Mouse (Mus musculus): ENCODE data around the gene Pex19.

Gene Pex19

DNA sequence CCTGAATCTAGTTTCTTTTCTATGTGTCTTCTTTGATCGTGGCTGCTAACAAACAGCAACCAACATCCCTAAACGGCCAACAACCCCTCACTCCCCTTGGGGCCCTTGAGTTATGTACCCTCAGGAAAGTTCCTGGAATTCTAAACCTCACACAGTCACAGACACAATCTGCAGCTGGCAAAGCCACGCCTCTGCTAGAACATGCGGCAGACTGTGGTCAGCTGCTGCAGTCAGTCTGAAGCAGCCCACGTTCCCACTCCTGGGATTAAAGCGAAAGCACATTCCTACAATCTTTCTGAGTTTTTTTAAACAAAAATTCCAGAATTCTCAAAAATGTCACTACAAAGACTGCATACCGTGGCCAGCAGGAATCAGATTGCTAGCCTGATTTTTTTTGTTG, 7.0 kb downstream of the Pex19 start:
- no peak for DNase-seq (ENCODE audit: low spot score)

- no peak for DNase-seq (ENCODE audit: low spot score)
Observed at GRCm38 (mm10) chr1:172134072-172134471, 7.5 kb downstream of the Pex19 start.

GRCm38 (mm10) chr1:172140160-172140559, 13.6 kb downstream of the Pex19 start:
- DNase-seq (ENCODE audit: low spot score) = no peak

- DNase-seq (ENCODE audit: low spot score) = no peak
Observed at GRCm38 (mm10) chr1:172140825-172141224, 14.3 kb downstream of the Pex19 start.

GRCm38 (mm10) chr1:172141529-172141928, 15.0 kb downstream of the Pex19 start:
- DNase-seq (ENCODE audit: low spot score) = no peak

DNA sequence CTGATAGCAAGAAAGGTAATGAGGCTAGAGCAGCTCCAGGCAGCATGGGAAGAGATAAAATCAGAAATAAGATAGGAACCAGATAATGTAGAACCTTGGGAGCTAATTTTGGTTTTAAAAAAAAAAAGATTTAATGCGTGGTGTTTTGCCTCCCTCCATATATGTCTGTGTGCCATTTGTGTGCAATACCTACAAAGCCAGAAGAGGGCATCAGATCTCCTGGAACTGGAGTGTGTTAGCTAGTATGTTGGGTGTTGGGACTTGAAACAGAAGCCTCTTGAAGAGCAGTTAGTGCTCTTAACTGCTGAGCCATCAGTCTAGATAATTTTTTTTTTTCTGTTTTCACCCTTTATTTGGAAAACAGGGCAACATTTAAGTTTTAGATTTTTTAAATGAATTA, 17.0 kb downstream of the Pex19 start:
- DNase-seq (ENCODE audit: low spot score) = no peak

DNA sequence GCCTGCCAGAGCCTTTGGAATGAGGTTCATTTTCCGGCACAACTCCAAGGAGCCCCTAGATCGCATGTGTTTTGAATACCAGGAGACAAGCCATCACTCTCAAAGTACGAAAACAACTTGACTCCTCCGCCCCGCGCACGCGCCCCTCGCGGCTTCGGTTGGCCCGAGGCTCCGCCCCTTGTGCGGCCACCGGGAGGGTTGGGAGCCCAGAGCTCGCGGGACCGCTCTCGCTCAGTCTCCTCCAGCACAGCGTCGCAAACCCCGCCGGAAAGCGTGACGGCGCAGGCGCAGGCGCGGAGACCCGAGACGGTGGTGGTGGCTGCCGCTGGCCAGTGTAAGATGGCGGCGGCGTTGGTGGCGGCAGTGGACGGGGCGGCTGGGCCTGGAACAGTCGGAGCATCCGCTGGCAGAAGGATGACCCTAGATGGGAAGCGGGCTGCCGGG, 21.3 kb downstream of the Pex19 start, which contains the start of gene Dcaf8:
TSS of gene Dcaf8 (plus strand) at position 250 of the 444 bp plus-strand sequence.
- DNase-seq (ENCODE audit: low spot score) = peak; percentile 97

GRCm38 (mm10) chr1:172148279-172148954, 21.9 kb downstream of the Pex19 start:
- no peak for DNase-seq (ENCODE audit: low spot score)

- DNase-seq (ENCODE audit: low spot score) = no peak
Observed at GRCm38 (mm10) chr1:172148955-172149815, 22.6 kb downstream of the Pex19 start.

- no peak for DNase-seq (ENCODE audit: low spot score)
Observed at GRCm38 (mm10) chr1:172154536-172154935, 28.0 kb downstream of the Pex19 start.

DNA sequence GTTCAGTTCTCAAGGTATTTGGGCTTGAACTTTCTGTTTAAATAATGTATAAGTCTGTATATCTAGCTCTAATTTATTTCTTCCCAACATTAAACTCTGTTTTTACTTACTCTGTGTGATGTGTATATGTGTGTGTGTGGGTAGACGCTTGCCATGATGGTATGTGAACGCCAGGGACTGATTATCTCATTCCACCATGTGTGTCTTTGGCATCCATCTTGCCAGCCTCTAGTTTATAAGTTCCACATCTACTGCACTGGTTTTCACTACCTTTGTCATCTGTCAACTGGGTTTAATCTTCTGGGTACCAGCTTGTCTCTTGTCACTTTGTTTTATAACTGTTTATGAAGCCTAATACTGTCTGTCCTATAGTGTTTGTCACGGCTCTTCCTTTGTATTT, 29.0 kb downstream of the Pex19 start:
- DNase-seq (ENCODE audit: low spot score) = no peak

DNA sequence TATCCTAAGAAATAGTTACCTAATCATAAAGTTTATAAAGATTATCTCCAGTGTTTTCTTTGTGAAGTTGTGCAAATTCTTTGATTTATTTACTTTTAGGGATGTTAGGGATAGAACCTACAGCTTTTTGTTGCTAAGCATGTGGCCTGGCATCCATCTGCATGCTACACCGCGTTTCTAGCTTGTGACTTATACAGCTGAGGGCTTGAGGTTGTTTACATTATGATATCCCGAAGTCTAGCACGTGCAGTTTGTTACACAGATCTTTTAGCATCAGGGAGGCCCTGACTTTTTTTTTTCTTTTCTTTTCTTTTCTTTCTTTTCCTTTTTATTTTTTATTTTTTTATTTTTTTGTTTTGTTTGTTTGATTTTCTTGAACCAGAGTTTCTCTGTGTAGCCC, 33.4 kb downstream of the Pex19 start:
- no peak for DNase-seq (ENCODE audit: low spot score)

- no peak for DNase-seq (ENCODE audit: low spot score)
Observed at GRCm38 (mm10) chr1:172160508-172160907, 34.0 kb downstream of the Pex19 start.

DNA sequence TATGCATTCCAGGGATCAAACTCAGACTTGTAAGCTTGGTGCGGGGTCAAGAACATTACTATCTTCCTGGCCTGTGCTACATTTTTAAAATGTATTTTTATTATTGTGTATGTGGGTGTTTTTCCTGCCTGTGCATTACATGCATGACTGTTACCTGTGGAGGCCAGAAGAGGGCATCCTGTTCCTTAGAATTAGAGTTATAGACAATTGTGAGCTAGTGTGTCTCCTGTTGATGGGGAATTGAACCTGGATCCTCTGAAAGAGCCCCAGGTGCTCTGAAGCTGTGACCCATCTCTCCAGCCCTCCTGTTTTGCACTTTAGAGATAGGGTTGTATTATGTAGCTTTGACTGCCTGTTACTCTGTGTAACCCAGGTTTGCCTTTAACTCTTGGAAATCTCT, 35.5 kb downstream of the Pex19 start:
- no peak for DNase-seq (ENCODE audit: low spot score)

DNA sequence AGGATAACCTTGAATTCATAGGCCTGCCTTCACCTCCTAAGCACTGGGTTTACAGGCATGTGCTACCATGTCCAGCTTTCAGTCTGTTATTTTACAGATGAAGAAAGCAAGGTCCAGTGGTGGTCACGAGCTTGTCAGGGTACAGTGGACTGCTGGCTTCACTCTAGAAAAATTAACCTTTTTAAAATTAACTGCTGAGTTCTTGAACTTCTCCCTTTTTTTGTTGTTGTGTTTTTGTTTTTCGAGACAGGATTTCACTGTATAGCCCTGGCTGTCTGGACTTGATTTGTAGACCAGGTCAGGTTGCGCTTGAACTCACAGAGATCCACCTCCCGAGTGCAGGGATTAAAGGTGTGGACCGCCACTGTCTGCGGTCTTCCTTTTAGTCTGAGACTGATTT, 36.4 kb downstream of the Pex19 start:
- no peak for DNase-seq (ENCODE audit: low spot score)

DNA sequence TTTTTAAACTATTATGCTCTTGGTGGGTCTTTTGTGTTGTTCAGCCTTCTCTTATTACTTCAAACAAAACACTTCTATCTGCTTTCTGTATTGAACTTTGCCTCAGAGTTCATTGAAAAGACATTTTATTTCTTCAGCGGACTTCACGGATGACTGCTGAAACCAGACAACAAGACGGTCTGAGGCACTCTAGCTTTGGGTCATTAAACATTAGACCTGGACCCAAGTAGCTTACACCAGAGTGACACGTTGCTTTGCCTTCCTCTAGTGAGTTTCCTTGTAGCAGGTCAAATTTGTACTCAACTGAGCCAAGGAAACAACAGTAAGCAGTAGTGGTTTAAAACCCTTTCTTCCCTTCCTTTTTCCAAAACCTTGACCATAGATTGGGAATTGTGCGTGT, 41.4 kb downstream of the Pex19 start:
- DNase-seq (ENCODE audit: low spot score) = no peak

DNA sequence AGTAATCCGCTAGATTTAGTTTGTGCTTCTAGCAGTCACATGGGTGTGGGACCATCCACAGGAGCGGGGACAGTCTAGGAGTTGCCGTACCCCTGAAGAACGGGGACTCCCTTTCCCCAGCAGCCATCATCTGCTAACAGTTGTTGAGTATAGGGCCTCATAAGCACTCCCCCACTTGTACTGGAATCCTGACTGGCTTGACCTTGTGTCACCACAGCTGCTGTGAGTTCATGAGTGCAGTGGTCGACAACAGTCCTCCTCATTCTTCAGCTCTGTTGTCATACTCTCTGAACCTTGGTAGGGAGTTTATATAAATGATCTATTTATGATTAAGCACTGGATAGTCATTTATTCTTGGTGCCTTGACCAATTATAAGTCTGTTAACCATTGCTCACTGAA, 43.3 kb downstream of the Pex19 start:
- DNase-seq (ENCODE audit: low spot score) = no peak

- no peak for DNase-seq (ENCODE audit: low spot score)
Observed at GRCm38 (mm10) chr1:172172381-172172780, 45.8 kb downstream of the Pex19 start.

DNA sequence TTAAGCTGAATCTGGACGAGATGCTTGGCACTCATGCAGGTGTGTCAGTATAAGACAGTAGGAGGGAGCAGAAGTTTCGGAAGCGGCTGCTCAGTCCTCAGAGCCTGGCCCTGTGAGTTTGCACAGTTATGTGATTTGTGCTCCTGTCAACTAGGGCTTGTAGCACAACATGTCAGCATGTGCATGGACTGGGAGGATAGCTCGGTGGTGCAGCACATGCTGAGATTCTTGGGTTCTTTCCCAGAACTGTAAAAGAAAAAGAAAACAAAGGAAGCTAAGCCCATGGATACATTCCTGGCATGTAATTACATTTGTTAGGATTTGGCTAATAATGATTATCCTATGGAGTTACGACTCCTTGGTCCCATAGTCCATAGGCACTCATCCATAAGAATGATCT, 46.6 kb downstream of the Pex19 start:
- DNase-seq (ENCODE audit: low spot score) = no peak

- no peak for DNase-seq (ENCODE audit: low spot score)
Observed at GRCm38 (mm10) chr1:172177791-172178190, 51.2 kb downstream of the Pex19 start.

DNA sequence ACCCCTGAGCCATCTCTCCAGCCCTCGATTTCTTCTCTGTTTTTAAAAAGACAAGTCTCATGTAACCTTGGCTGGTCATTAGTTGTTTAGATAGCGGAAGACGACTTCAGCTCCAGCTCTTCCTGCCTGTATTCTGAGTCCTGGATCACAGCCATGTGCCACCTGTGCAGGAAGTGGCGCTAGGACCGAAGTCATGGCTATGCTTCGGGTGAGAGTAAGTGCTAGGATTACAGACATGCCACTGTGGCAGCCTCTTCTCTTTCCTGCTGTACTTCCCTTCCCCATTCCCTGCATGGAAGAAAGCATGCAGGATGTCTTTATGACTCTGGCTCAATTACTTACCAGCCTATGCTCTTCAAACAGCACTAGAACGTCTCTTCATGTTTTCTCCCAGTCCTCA, 52.5 kb downstream of the Pex19 start:
- no peak for DNase-seq (ENCODE audit: low spot score)

- no peak for DNase-seq (ENCODE audit: low spot score)
Observed at GRCm38 (mm10) chr1:172180881-172181280, 54.3 kb downstream of the Pex19 start.

DNA sequence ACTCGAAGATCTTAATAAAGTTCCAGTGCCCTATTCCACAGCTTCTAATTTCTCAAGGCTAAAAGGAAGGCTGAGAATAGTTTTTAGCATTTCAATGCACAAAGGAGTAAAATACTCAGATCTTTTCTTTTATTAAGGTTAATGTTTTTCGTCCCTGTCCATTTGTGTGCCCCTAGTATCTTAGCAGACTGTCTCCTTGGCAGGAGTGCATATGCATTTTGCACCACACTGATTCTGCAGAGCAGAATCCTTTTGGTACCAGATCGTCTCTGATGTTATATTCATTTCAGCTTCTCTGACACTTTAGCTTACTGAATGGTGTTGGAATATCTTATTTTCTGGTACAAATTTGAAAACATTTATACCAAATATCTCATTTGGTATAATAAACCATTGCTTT, 55.2 kb downstream of the Pex19 start:
- no peak for DNase-seq (ENCODE audit: low spot score)
